Mouse (Mus musculus) kidney, adult 2 months (tissue): ENCODE measurements around the gene Alk.

ENCODE experiments used
- CTCF ChIP-seq: fragments of 200-500 bp; conservative IDR thresholded peaks from 2 replicates; pipeline ENCODE4 v1.5.1; 2011; ENCODE audit warnings: low read depth, mild to moderate bottlenecking, control low read depth, low read length, moderate library complexity, mixed read lengths; ENCODE audit not compliant: insufficient read depth, insufficient read length
- POLR2A ChIP-seq: fragments of 200-500 bp; IDR thresholded peaks from one replicate; pipeline ENCODE4 v1.6.1; 2011; ENCODE audit warnings: low read depth, low read length, control low read depth

DNA sequence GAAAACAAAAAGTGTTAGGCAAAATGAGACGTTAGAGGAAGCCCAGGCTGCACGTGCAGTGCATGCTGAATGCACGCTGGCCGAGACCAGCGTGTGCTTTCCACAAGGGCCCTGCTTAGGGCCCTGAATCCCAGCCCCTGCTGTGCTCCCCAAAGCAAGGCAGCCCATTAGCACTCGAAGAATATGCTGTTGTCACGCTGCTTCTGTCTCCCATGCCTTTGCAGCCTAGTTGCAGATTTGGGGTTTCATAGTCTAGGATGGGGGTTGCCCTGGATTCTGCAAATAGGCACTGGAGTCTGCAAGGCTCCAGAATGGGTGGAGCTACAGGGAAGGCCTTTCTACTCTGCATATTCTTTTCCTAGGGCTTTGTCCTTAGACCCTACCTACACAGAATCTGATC is 99.2 kb downstream of the Alk start:
- TF ChIP-seq CTCF (no peak), POLR2A (no peak)
